Mouse (Mus musculus) midbrain, embryonic 14.5 days (tissue): ENCODE measurements around the gene Rab11a. TPM values are rescaled to one million over a fixed set of nuclear protein-coding genes. Genes with fewer than 3 reads are reported as not detected.

Experiments
- ATAC-seq: fragments of 200-750 bp; cut with Nextera tagmentation; 2 replicates; pipeline ENCODE4 v1.8.0; 2017; ENCODE audit warnings: moderate number of reproducible peaks, moderate library complexity; ENCODE audit not compliant: low FRiP score, low TSS enrichment
- DNase-seq: peaks from one replicate; pipeline ENCODE4 v3.0.0-alpha.2; 2015
- H3K27ac ChIP-seq: fragments of 300-500 bp; sonication (generic); replicated peaks from 2 replicates; pipeline ENCODE4 v1.5.1; 2014; ENCODE audit warnings: mild to moderate bottlenecking, low read depth, low read length, moderate library complexity
- H3K27me3 ChIP-seq: fragments of 300-500 bp; sonication (generic); 2 replicates; pipeline ENCODE4 v1.6.1; 2014; ENCODE audit warnings: low read length, control low read depth, mixed read lengths; ENCODE audit not compliant: control insufficient read depth, insufficient read depth
- H3K36me3 ChIP-seq: fragments of 300-500 bp; sonication (generic); 2 replicates; pipeline ENCODE4 v1.6.1; 2014; ENCODE audit warnings: low read length, control low read depth; ENCODE audit not compliant: control insufficient read depth, insufficient read depth
- H3K4me1 ChIP-seq: fragments of 300-500 bp; sonication (generic); 2 replicates; pipeline ENCODE4 v1.6.1; 2014; ENCODE audit warnings: mild to moderate bottlenecking, antibody characterized with exemption, low read length, control low read depth; ENCODE audit not compliant: control insufficient read depth, insufficient read depth
- H3K4me2 ChIP-seq: fragments of 300-500 bp; sonication (generic); 2 replicates; pipeline ENCODE4 v1.6.1; 2014; ENCODE audit warnings: mild to moderate bottlenecking, low read length, moderate library complexity
- H3K4me3 ChIP-seq: fragments of 300-500 bp; sonication (generic); replicated peaks from 2 replicates; pipeline ENCODE4 v1.5.1; 2014; ENCODE audit warnings: low read depth, low read length
- H3K9ac ChIP-seq: fragments of 300-500 bp; sonication (generic); replicated peaks from 2 replicates; pipeline ENCODE4 v1.6.1; 2014; ENCODE audit warnings: mild to moderate bottlenecking, low read length, moderate library complexity
- H3K9me3 ChIP-seq: fragments of 300-500 bp; sonication (generic); 2 replicates; pipeline ENCODE4 v1.6.1; 2016; ENCODE audit warnings: low read length, control low read depth, mixed read lengths; ENCODE audit not compliant: control insufficient read depth
- WGBS: fragments of 180-500 bp; shearing (Covaris S2); extraction: QIAGEN DNeasy Blood & Tissue Kit; methylation state at CpG from one replicate; pipeline ENCODE4 v1.1.7; 2014; 5-methylcytosine and 5-hydroxymethylcytosine counted together
- polyA plus RNA-seq: library from polyadenylated mRNA; unstranded; fragments of >200 nt; fragmentation: Nextera tagmentation; extraction: Ambion mirVana; gene quantifications from 2 replicates; pipeline ENCODE4 v1.2.1, GENCODE M21; 2014

Gene Rab11a
- polyA plus RNA-seq, 1 experiment from 2014 or later: 467 TPM

GRCm38 (mm10) chr9:64703420-64703965 lies 34.1 kb downstream of the Rab11a start:
- no peak overlapping the region for H3K27ac ChIP-seq
- H3K27me3 ChIP-seq: no peaks in the 10 kb centered on the region
- no peak overlapping the region for H3K4me2 ChIP-seq
- no peak overlapping the region for H3K9ac ChIP-seq
- ATAC-seq (no peak), DNase-seq (no peak)
- H3K4me3 ChIP-seq: no peak overlapping the region
- no peaks in the 10 kb centered on the region for H3K9me3 ChIP-seq
- H3K36me3 ChIP-seq: peaks cover 27% of the 10 kb centered on the region
- no peaks in the 10 kb centered on the region for H3K4me1 ChIP-seq

- WGBS: 78% methylated on average over 2 of the region's 2 CpGs
- Histone ChIP-seq H3K36me3 (peaks cover 22% of the 10 kb centered on the region), H3K27ac (no peak overlapping the region), H3K27me3 (no peaks in the 10 kb centered on the region), H3K9me3 (no peaks in the 10 kb centered on the region), H3K4me3 (no peak overlapping the region), H3K4me2 (no peak overlapping the region), H3K4me1 (no peaks in the 10 kb centered on the region), H3K9ac (no peak overlapping the region)
- ATAC-seq: no peak
- DNase-seq: no peak
Measured at GRCm38 (mm10) chr9:64702937-64703336, 34.6 kb downstream of the Rab11a start.

- Histone ChIP-seq H3K27ac (no peak overlapping the region), H3K9me3 (no peaks in the 10 kb centered on the region), H3K27me3 (no peaks in the 10 kb centered on the region), H3K36me3 (peaks cover 19% of the 10 kb centered on the region), H3K4me1 (no peaks in the 10 kb centered on the region), H3K4me2 (no peak overlapping the region), H3K4me3 (no peak overlapping the region), H3K9ac (no peak overlapping the region)
- DNase-seq (no peak), ATAC-seq (no peak)
Measured at GRCm38 (mm10) chr9:64702391-64702790, 35.2 kb downstream of the Rab11a start.

GRCm38 (mm10) chr9:64701651-64702050 lies 35.9 kb downstream of the Rab11a start:
- Histone ChIP-seq H3K9me3 (no peaks in the 10 kb centered on the region), H3K4me1 (no peaks in the 10 kb centered on the region), H3K4me2 (no peak overlapping the region), H3K9ac (no peak overlapping the region), H3K27me3 (no peaks in the 10 kb centered on the region), H3K36me3 (peaks cover 16% of the 10 kb centered on the region), H3K4me3 (no peak overlapping the region), H3K27ac (no peak overlapping the region)
- no peak for DNase-seq
- 95% methylated on average over 1 of the region's 1 CpGs for WGBS
- no peak for ATAC-seq

- Histone ChIP-seq H3K4me3 (no peak overlapping the region), H3K36me3 (peaks cover 16% of the 10 kb centered on the region), H3K9me3 (no peaks in the 10 kb centered on the region), H3K27me3 (no peaks in the 10 kb centered on the region), H3K9ac (no peak overlapping the region), H3K27ac (no peak overlapping the region), H3K4me2 (no peak overlapping the region), H3K4me1 (no peaks in the 10 kb centered on the region)
- DNase-seq (no peak), ATAC-seq (no peak)
- 84% methylated on average over 4 of the region's 4 CpGs for whole genome bisulfite sequencing
Measured at GRCm38 (mm10) chr9:64700451-64701311, 36.9 kb downstream of the Rab11a start.

GRCm38 (mm10) chr9:64698586-64698985 lies 39.0 kb downstream of the Rab11a start:
- Histone ChIP-seq H3K36me3 (peaks cover 20% of the 10 kb centered on the region; the same call in 1 of the 2 replicates), H3K9ac (no peak overlapping the region), H3K4me3 (no peak overlapping the region), H3K4me2 (no peak overlapping the region), H3K4me1 (no peaks in the 10 kb centered on the region), H3K27ac (no peak overlapping the region), H3K27me3 (no peaks in the 10 kb centered on the region), H3K9me3 (no peaks in the 10 kb centered on the region)
- ATAC-seq (no peak), DNase-seq (no peak)
- 97% methylated on average over 1 of the region's 1 CpGs for WGBS

- no peaks in the 10 kb centered on the region for H3K9me3 ChIP-seq
- no peak overlapping the region for H3K27ac ChIP-seq
- no peak overlapping the region for H3K4me3 ChIP-seq
- no peak overlapping the region for H3K4me2 ChIP-seq
- ATAC-seq (no peak), DNase-seq (no peak)
- WGBS: 93% methylated on average over 5 of the region's 5 CpGs
- H3K9ac ChIP-seq: no peak overlapping the region
- no peaks in the 10 kb centered on the region for H3K4me1 ChIP-seq
- H3K27me3 ChIP-seq: no peaks in the 10 kb centered on the region
- H3K36me3 ChIP-seq: peaks cover 20% of the 10 kb centered on the region; the same call in 1 of the 2 replicates
Measured at GRCm38 (mm10) chr9:64697677-64698076, 39.9 kb downstream of the Rab11a start.

- ATAC-seq (no peak), DNase-seq (no peak)
- no peak overlapping the region for H3K4me2 ChIP-seq
- no peak overlapping the region for H3K9ac ChIP-seq
- peaks cover 20% of the 10 kb centered on the region; the same call in 1 of the 2 replicates for H3K36me3 ChIP-seq
- H3K9me3 ChIP-seq: no peaks in the 10 kb centered on the region
- H3K4me3 ChIP-seq: no peak overlapping the region
- H3K27me3 ChIP-seq: no peaks in the 10 kb centered on the region
- H3K4me1 ChIP-seq: no peaks in the 10 kb centered on the region
- no peak overlapping the region for H3K27ac ChIP-seq
- 61% methylated on average over 1 of the region's 1 CpGs for WGBS
Measured at GRCm38 (mm10) chr9:64697006-64697405, 40.6 kb downstream of the Rab11a start.

GRCm38 (mm10) chr9:64696404-64696803 lies 41.2 kb downstream of the Rab11a start:
- peaks cover 19% of the 10 kb centered on the region; the same call in 1 of the 2 replicates for H3K36me3 ChIP-seq
- 94% methylated on average over 4 of the region's 4 CpGs for WGBS
- no peak overlapping the region for H3K9ac ChIP-seq
- no peaks in the 10 kb centered on the region for H3K9me3 ChIP-seq
- ATAC-seq (no peak), DNase-seq (no peak)
- H3K4me3 ChIP-seq: no peak overlapping the region
- no peaks in the 10 kb centered on the region for H3K4me1 ChIP-seq
- no peak overlapping the region for H3K27ac ChIP-seq
- H3K27me3 ChIP-seq: no peaks in the 10 kb centered on the region
- H3K4me2 ChIP-seq: no peak overlapping the region
